Mouse (Mus musculus) spleen, adult 12 weeks (tissue): ENCODE measurements around the gene Vnn3.

Source experiments
- DNase-seq: peaks from one replicate; pipeline ENCODE4 v3.0.0; 2022; ENCODE audit warnings: low spot score

Vnn3 gene

GRCm38 (mm10) chr10:23851228-23851912 is at the start of gene Vnn3:
TSS of gene Vnn3 (plus strand) at chr10:23851462.
- DNase-seq = no peak

- DNase-seq = no peak
Measured at GRCm38 (mm10) chr10:23802911-23803310, 48.4 kb upstream of the Vnn3 start.

- no peak for DNase-seq
Measured at GRCm38 (mm10) chr10:23804665-23805064, 46.6 kb upstream of the Vnn3 start.

DNA sequence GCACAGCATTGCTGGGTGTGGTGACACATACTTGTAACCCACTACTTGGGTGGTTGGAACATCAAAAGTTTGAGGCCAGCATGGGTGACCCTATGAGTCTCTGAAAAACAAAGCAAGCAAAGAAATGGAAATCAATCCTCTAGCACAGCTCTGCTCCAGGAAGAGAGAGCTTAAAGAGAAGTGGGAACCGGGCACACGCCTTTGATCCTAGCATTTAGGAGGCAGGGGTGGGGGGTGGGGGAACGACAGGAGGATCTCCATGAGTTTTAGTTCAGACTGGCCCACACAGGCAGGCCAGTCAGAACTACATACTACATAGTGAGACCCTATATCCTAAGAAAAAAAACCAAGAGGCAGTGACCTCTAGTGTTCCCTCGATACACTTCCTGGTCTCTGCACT is 45.1 kb upstream of the Vnn3 start:
- no peak for DNase-seq

DNA sequence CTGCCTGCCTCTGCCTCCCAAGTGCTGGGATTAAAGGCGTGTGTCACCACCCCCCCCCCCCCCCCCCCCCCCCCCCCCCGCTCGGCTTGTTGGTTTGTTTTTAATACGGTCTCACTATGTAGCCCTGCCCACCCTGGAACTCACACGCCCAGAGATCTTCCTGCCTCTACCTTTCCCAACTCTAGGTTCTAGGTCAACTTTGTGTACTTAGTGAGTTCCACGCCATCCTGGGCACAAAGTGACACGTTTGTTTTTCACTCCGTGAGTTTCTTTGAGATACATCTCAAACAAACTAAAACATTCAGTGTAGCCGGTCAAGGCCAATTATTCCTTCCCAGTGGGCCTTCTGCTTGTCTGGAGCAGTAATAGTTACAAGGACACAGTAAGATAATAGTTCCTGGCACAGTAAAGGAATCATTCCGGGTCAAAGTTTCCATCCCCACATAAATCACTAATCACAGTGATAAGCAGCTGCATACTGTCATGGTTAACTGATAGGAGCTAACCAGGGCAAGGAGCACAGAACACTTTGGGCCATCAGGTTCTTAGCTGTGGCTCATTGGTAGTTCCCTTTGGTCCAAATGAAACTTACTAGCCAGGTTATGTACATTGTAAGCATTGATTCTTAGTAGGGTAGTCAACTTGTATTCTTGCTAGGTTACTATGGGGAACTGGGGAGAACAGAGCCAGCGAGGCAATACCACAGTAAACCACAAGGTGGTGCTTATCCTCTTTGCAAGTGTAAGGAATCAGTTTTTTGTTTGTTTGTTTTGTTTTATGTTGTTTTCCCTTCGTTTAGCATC is 39.4 kb upstream of the Vnn3 start:
- peak; percentile 11 for DNase-seq

- no peak for DNase-seq
Measured at GRCm38 (mm10) chr10:23812438-23812759, 38.9 kb upstream of the Vnn3 start.

GRCm38 (mm10) chr10:23812852-23813766 is 38.2 kb upstream of the Vnn3 start:
- no peak for DNase-seq

DNA sequence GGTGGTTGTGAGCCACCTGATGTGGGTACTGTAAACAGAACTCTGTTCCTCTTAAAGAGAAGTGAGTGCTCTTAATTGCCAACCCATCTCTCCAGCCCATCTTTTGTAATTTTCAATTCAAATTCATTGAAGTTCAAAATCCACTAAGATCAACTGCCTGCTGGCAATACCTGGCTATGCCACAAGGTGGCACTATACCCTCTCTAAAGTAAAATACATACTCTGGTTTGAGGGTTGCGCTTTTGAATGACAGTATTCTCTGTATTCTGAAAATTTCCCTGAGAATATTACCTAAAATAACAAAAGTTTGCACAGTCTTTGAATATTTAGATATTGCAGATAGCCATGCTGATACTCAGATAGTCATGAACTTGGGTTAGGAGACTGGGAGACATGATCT is 36.1 kb upstream of the Vnn3 start:
- DNase-seq = peak; percentile 22

GRCm38 (mm10) chr10:23816241-23816640 is 35.0 kb upstream of the Vnn3 start:
- no peak for DNase-seq

DNA sequence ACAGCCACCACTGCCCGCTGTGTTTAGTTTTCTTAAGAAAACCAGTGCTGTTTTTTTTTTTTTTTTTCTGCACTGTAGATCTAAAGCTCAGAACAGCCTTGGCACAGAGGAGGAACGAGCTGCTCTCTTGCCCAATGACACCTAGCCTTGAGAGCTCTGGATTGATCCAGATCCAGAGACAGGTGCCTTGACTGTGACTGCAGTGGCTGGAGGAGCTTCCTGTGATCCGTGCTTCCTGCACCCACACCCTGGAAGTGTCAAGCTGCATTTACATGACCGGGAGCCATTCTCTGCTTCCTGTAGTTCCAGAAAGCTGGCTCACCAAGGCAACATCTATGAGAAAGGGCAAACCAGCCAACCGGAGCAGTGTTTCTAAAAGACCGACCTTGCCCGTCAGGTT is 24.7 kb upstream of the Vnn3 start:
- no peak for DNase-seq

GRCm38 (mm10) chr10:23836003-23836964 is 15.0 kb upstream of the Vnn3 start:
- no peak for DNase-seq

- DNase-seq = no peak
Measured at GRCm38 (mm10) chr10:23837115-23837514, 14.1 kb upstream of the Vnn3 start.

DNA sequence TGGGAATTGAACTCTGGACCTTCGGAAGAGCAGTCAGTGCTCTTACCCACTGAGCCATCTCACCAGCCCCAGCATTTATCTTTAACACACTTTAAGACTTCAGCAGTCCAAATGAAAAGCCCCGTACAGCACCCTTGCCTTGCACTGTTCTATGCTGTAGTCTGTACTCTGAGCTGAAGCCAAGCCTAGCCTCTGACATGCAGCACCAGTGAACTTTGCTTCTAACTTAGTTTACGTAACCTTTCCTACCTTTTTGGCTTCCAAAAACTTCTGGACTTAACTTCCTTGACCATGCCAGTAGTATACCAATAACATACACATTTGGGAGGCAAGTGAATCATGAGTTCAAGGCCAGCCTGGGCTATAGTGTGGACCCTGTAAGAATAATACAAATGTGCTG is 12.4 kb upstream of the Vnn3 start:
- no peak for DNase-seq

DNA sequence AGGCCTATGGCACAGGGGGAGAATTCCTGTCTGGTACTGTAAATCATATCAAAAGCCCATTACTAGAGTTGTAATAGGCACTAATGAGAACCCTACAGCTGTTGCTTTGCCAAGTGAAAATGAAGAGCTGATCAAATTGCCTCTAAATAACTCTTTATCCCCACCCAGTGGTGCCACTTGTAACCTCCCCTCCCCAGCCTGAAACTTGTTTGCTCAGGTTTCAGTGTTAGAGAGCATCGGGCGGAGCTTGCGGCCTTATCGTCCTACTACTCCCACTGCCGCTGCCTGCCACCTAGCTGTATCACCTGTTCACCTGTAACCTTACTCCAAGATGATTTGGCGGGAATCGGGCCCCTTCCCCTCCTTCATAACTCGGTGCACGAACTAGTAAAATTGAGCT is 11.9 kb upstream of the Vnn3 start:
- DNase-seq = no peak

DNA sequence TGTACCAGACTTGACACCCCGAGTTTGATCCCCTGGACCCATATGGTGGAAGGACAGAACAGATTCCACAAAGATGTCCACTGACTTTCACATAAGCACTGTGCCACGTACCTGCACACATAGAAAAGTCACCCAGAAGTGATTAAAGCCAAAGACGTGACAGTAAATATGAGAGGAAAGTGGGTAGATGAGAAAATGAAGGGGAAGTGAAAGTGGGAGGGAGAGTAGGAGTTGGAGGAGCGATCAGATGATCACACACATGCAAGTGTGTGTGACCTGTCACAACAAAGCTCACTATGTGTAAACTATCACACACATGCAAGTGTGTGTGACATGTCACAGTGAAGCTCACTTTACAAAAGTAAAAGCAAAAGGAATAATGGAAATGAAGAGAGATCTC is 10.8 kb upstream of the Vnn3 start:
- no peak for DNase-seq

- no peak for DNase-seq
Measured at GRCm38 (mm10) chr10:23852096-23852495, 834 bp downstream of the Vnn3 start.

DNA sequence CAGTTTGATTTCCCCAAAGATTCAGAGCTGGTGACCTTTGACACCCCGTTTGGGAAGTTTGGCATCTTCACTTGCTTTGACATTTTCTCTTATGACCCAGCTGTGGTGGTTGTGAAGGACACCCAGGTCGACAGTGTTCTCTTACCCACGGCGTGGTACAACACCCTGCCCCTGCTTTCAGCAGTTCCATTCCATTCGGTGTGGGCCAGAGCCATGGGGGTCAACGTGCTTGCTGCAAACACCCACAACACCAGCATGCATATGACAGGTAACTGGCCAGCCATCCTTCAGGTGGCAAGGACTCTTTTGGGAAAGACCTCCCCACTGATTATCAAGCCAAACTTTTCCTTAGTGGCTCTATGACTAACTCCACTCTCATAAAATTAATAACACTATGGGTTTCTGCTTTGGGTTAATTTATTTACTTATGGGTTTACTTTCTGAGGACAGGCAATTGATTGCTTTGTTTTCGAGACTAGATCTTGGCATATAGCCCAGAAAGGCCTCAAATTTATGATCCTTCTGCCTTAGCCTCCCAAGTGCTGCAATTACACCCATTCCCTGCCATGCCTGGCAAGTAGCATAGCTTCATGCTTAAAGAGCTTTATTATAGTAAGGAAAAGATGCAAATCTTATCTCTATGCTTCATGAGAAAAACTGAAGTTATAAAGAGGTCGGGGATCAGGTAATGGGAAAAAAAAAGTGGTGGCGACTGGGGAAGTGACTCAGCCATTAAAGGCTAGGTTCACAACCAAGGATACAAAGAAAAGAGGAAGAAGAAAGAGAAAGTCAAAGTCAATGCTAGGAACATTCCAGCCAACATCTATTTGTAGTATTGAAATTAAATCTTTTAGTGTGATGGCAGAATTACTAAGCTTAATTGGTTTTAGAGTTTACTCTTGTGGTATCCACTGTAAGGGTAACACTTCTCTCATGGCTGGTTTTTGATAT is 13.4 kb downstream of the Vnn3 start:
- DNase-seq = no peak

- no peak for DNase-seq
Measured at GRCm38 (mm10) chr10:23880695-23881094, 29.4 kb downstream of the Vnn3 start.

DNA sequence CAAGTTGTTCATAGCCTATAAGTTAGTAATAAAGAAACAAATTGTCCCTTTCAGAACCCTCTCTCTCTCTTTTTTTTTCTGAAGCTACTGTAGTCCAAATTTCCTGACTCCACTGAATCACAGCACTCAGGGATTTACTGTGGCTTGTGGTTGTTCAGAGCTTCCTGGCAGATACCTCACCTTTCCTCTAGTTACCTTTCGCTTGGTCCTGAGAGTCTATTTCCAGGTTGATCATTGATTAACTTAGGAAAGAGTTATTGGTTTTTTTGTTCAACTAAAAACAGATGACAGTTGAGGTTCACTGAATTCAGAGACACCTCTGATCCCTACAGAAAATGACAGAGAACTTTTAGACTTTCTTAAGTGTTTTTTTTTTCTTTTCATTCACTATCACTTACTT is 33.6 kb downstream of the Vnn3 start:
- no peak for DNase-seq

DNA sequence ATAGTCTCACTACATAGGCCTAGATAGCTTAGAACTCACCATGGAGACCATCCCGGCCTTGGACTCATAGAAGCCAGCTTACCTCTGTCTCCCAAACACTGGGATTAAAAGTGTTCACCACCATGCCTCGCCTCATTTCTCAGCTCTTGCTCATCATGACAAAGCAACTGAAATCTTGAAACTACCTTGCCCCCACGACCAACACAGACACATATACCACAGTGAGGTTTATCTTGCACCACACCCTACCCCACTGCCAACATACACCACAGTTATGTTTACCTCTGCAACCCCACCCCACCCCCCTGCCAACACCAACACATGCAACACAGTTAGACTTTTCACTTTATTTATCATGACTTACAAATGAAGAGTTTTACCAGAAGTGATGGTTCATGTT is 34.8 kb downstream of the Vnn3 start:
- no peak for DNase-seq
